Mouse (Mus musculus): ENCODE measurements around the gene Ccdc174. TPM values are rescaled to one million over a fixed set of nuclear protein-coding genes. Genes with fewer than 3 reads are reported as not detected.
A peak's percentile ranks its signal among the peaks of the same experiment; 100 is the strongest.

Ccdc174 gene
- total RNA-seq, 2 experiments from 2014 or later = 22.8 to 24.1 TPM

DNA sequence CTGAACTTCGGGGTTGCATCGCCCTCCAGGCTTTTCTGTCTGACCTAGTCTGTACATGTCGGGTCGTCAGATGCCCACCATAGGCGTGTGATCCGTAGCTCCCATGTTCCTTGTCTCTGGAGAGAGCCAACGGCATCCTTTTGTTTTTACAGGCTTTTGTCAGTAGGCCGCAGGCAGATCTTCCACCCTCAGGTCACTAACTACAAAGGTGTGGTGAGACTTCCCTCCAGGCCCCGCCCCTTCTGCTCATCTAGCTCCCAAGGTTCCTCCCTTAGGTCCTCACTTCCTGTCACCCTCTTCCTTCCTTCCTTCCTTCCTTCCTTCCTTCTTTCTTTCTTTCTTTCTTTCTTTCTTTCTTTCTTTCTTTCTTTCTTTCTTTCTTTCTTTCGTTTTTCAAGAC, 36.2 kb downstream of the Ccdc174 start:
- DNase-seq (ENCODE audit: low spot score in 2 of 2) = no peak
- intact Hi-C loops (cut with DNase I) = no loop called here

DNA sequence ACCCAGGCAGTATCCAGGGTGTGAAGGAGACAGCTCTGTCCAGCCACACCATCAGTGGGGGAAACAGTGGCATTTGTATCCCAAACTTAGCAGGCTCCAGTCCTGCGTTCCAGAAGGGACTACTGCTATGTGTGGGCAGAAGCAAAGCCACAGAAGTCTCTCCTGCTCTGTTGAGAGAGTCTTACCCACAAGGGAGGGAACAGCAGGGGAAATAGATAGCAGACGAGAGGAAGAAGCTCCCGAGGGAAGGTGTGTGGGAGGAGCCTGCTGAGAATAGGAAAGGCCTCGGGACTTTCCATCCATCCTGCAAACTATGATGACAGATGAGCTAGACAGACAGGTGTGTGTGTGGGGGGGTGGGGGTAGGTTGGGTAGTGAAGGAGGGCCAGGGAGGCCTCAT, 39.4 kb downstream of the Ccdc174 start:
- DNase-seq (ENCODE audit: low spot score in 2 of 2) = peak; percentile 54 to 91
- intact Hi-C loops (cut with DNase I) = no loop called here

DNA sequence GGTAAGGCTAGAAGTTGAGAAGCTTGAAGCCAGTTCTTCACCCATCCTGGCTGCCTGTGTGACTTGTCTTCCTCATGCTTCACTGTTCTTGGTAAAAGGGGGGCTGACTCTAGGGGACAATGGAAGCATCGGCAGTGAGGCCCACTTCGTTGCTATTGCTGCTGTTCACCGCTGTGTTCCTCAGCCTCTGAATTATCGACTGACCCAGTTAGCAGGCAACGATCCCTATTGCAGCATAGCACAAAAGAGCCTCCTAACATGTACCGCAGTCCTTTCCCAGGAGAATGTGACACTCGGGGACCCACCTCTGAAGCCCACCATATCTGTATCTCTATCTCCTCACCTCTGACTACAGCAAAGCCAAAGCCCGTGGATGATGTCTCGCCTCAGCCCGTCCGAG, 39.9 kb downstream of the Ccdc174 start:
- DNase-seq (ENCODE audit: low spot score in 2 of 2) = no peak
- intact Hi-C loops (cut with DNase I) = no loop called here

DNA sequence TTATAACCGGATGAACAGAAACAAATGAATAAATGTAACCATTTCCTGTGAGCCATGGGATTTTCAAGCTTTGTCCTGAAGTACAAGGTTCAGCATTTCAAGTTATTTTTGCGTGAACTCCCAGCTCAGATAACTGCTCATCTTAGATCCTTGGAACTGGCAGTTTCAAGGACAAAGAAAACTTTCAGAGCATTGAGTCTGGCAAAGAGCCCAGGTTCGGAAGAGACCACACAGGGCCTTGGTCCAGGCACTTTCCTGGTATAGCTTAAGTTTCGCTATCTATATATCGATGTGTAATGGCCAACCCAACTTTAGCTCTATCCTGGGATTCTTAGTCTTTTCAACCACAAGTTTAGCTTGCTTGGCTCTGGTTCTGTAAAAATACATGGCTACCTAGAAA, 53.4 kb downstream of the Ccdc174 start:
- no peak for DNase-seq (ENCODE audit: low spot score in 2 of 2)
- intact Hi-C loops (cut with DNase I) = no loop called here

DNA sequence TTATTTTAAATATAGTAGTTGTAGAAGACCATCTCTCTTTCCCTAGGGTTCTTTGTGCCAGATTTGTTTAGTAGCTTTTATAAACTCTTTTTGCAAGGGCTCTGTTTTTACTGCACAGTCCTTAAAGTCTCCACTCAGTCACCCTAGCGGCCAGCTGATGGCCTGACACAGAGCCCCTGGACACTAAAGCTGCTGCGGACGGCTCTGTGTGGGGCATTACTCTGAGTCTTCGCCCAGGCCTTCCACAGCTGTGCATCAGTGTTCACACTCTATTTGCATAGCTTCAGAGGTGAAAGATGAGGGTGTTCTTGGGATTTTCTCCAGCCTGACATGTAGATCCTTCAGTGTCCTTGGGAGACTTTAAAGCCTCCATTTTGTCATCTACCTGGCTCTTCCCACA, 60.6 kb downstream of the Ccdc174 start:
- intact Hi-C loops (cut with DNase I) = no loop called here
- DNase-seq (ENCODE audit: low spot score in 2 of 2) = no peak

DNA sequence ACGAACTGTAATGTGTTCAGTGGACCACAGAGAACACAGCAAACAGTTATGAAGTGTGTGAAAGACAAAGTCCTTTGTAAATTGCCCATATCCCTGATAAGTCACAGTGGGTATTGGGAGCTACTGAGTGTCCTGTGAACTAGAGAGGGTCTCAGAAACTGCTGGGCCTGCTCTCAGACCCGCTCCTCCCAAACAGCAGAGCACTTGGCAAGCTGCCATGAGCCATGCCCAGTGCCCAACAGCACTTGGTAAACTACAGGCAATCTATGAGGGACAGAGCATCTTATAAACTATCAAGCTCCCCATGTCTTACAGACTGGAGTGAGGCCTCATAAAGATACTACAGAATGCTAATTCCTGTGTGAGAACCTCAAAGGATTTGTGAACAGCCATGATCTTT, 70.6 kb downstream of the Ccdc174 start:
- intact Hi-C loops (cut with DNase I) = no loop called here
- no peak for DNase-seq (ENCODE audit: low spot score in 2 of 2)

Other genes with a start within 250 kb of the Ccdc174 start
- 100 to 1,000 TPM; 128 to 149 TPM for gene Slc6a6, start 194.0 kb upstream of the Ccdc174 start, total RNA-seq (2021)
- 10 to 100 TPM; 15.9 to 17.3 TPM for gene Grip2, start 50.8 kb upstream of the Ccdc174 start, total RNA-seq (2021)
- gene 4930590J08Rik, start 24.8 kb downstream of the Ccdc174 start, total RNA-seq (2021) = 1 to 10 TPM; 2.1 to 4.0 TPM
- gene Fgd5, start 100.8 kb downstream of the Ccdc174 start, total RNA-seq (2021) = 1 to 10 TPM; 5.2 TPM
- gene Nr2c2, start 213.3 kb downstream of the Ccdc174 start, total RNA-seq (2021) = 10 to 100 TPM; 93.2 to 97.8 TPM

All from left cerebral cortex, postnatal 25 days (tissue).